Mouse (Mus musculus): ENCODE measurements around the gene Slc39a11. TPM values are rescaled to one million over a fixed set of nuclear protein-coding genes. Genes with fewer than 3 reads are reported as not detected.

The Slc39a11 gene
- polyA plus RNA-seq, 1 experiment from 2014 or later: 22.4 TPM

DNA sequence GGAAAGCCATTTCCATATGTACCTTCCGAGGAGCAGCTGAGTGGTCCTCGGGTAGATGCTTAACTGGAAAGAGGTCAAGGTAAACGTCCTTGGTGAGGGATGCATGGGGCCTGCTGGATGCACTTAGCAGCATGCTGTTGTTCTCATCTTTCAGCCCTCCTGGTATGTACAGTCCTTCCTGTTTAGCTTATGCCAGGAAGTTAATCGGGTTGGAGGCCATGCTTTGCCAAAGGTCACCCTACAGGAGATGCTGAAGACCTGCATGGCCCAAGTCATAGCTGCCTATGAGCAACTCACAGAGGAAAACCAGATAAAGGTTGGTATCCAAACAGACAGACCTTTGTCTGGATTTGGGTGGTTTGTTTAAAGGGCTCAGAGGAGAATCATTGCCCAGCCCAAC is 7.3 kb upstream of the Slc39a11 start:
- POLR2A ChIA-PET: no interaction called here
- TF ChIP-seq CTCF (IDR thresholded peaks at IDR 0.05): no peak
- DNase-seq (ENCODE audit: low read depth, low spot score) (no peak), ATAC-seq (no peak)
- H3K27me3 ChIP-seq: no peaks in the 10 kb centered on the region
- in situ Hi-C loops (cut with MboI; ENCODE audit: low pct_unique_long_range_greater_than_20kb): no loop called here
- CTCF ChIA-PET: interaction anchor here (1.0 to 1.2 kb wide), 3 partner anchors 22 to 46 kb away, joined by 3 read pairs; no protein-coding TSS in a partner anchor

DNA sequence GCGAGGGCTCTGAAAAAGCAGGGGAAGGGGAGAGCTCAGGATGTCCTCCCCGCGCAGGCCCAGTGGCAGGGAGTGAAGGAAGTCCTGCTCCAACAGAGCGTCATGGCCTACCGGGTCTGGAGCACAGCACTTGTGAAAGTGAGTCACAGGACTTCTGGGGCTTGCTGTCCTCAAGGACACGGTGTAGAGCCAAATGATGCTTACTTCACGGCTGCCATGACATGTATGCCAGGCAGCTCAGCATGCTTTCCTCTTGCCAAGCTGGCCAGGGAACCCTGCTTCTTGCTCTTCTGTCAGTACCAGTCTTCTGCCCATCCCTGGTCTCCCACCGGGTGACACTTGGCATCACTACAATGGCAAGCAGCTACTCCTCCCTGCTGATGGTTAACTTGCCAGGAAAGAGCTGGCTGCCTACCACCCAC is 6.6 kb upstream of the Slc39a11 start:
- DNase-seq (ENCODE audit: low read depth, low spot score): no peak

DNA sequence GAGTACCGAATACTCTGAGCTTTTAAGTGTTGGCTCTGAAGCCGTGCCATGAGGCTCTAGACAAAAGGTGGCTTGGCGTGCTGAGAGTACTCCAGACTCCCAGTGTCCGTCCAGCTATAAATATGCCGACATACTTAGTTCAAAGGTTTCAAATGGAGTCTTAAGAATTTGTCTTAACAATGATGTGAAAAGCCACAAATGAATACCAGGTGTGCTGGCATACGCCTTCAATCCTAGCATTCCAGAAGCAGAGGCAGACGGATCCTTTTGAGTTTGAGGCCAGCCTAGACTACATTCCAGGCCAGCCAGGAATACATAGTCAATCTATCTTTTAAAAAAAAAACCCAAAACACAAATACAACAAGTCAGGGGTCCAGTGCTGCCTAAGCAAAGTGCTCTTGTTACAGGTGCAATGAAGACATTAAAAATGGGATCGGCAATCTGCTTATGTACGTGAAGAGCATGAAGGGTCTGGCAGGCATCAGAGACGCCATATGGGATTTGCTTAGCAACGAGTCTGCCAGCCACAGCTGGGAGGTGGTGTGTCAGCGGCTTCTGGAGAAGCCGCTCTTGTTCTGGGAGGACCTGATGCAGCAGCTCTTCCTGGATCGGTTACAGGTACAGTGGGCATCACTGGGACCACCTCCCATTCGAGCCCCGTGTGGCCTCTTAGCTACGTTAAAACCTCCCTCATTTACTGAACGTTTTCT is 4.8 kb upstream of the Slc39a11 start:
- H3K27me3 ChIP-seq: no peaks in the 10 kb centered on the region
- ATAC-seq (no peak), DNase-seq (ENCODE audit: low read depth, low spot score) (no peak)
- TF ChIP-seq CTCF (IDR thresholded peaks at IDR 0.05): no peak
- ChIA-PET CTCF (interaction anchor here (0.9 to 3.1 kb wide), 4 partner anchors 10 to 358 kb away, joined by 3 to 10 read pairs (median 4); no protein-coding TSS in a partner anchor), POLR2A (interaction anchor here (0.9 kb wide), 1 partner anchor 30 kb away, joined by 3 read pairs; the partner anchor contains the start of genes D11Wsu47e and Fam104a)
- in situ Hi-C loops (cut with MboI; ENCODE audit: low pct_unique_long_range_greater_than_20kb): loop anchor here (5.0 kb wide), 1 partner anchor 158 kb away; no protein-coding TSS in a partner anchor

More for the DNA sequence above, 6.6 kb upstream of the Slc39a11 start:
- no peak for TF ChIP-seq CTCF (IDR thresholded peaks at IDR 0.05)
- no peaks in the 10 kb centered on the region for H3K27me3 ChIP-seq
- CTCF ChIA-PET: interaction anchor here (1.0 to 1.3 kb wide), 4 partner anchors 11 to 47 kb away, joined by 3 read pairs; no protein-coding TSS in a partner anchor
- peak; percentile 24 for ATAC-seq
- in situ Hi-C loops (cut with MboI; ENCODE audit: low pct_unique_long_range_greater_than_20kb): no loop called here
- POLR2A ChIA-PET: no interaction called here

DNA sequence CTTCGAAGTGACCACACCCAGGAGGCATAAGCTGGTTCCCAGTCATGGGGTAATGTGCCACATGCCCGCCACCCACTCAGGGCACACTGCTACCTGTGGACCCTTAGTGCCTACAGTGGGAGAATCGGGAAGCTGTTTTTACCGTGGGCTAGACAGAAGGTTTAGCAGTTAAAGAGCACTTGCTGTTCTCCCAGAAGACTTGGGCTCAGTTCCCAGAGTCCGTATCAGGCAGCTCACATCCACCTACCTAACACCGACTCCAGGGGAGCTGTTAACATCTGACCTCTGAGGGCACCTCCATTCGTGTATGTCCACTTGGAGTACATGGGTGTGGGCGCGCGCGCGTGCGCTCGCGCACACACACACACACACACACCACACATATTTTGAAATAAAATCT is 4.2 kb upstream of the Slc39a11 start:
- no peak for TF ChIP-seq CTCF (IDR thresholded peaks at IDR 0.05)
- no peaks in the 10 kb centered on the region for H3K27me3 ChIP-seq
- in situ Hi-C loops (cut with MboI; ENCODE audit: low pct_unique_long_range_greater_than_20kb): loop anchor here (5.0 kb wide), 1 partner anchor 158 kb away; no protein-coding TSS in a partner anchor
- DNase-seq (ENCODE audit: low read depth, low spot score): no peak
- ATAC-seq: no peak
- ChIA-PET CTCF (interaction anchor here (0.9 to 3.1 kb wide), 4 partner anchors 10 to 358 kb away, joined by 3 to 10 read pairs (median 4); no protein-coding TSS in a partner anchor), POLR2A (interaction anchor here (0.9 kb wide), 1 partner anchor 30 kb away, joined by 3 read pairs; the partner anchor contains the start of genes D11Wsu47e and Fam104a)

DNA sequence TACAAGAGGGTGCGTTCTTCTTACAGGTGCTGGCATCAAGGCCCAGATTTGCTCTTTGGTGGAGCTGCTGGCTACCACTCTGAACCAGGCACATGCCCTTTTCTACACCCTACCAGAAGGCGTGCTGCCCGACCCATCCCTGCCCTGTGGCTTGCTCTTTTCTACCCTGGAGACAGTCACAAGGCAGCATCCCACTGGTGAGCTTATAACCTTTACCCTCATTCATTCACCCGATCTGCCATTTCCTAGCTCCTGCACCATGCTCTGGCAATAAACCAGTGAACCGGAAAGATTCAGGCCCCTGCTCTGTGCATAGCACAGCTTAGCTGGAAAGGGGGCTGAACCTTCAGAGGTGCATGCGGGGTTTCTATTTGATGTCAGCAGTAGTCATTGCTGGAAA is 2.6 kb upstream of the Slc39a11 start:
- CTCF ChIA-PET: interaction anchor here (1.3 to 3.1 kb wide), 5 partner anchors 12 to 164 kb away, joined by 3 to 10 read pairs (median 4); no protein-coding TSS in a partner anchor
- in situ Hi-C loops (cut with MboI; ENCODE audit: low pct_unique_long_range_greater_than_20kb): loop anchor here (5.0 kb wide), 1 partner anchor 160 kb away; no protein-coding TSS in a partner anchor
- TF ChIP-seq CTCF (IDR thresholded peaks at IDR 0.05): no peak
- no peaks in the 10 kb centered on the region for H3K27me3 ChIP-seq
- DNase-seq (ENCODE audit: low read depth, low spot score) (no peak), ATAC-seq (no peak)
- POLR2A ChIA-PET: interaction anchor here (1.5 kb wide), 1 partner anchor 26 kb away, joined by 3 read pairs; no protein-coding TSS in a partner anchor

DNA sequence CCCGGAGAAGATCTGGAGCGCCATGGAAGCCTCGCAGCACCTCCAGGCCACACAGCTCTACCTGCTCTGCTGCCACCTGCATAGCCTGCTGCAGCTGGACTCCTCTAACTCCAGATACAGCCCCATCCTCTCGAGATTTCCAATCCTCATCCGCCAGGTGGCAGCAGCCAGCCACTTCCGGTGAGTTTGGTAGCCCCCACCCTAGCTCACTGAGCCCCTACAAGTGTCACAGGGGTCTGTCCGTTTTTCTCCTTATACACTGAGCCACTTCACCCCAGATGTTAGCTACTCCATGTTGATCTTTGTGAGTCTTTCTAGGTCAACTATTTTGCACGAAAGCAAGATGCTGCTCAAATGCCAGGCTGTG is 2.0 kb upstream of the Slc39a11 start:
- DNase-seq (ENCODE audit: low read depth, low spot score) (no peak), ATAC-seq (no peak)
- H3K27me3 ChIP-seq: no peaks in the 10 kb centered on the region
- in situ Hi-C loops (cut with MboI; ENCODE audit: low pct_unique_long_range_greater_than_20kb): loop anchor here (5.0 kb wide), 1 partner anchor 160 kb away; no protein-coding TSS in a partner anchor
- TF ChIP-seq CTCF (IDR thresholded peaks at IDR 0.05): peak; percentile 71
- ChIA-PET CTCF (interaction anchor here (1.0 to 3.1 kb wide), 8 partner anchors 8 to 478 kb away, joined by 3 to 10 read pairs (median 5); no protein-coding TSS in a partner anchor), POLR2A (interaction anchor here (0.6 to 1.5 kb wide), 2 partner anchors 14 to 26 kb away, joined by 3 to 4 read pairs; no protein-coding TSS in a partner anchor)

DNA sequence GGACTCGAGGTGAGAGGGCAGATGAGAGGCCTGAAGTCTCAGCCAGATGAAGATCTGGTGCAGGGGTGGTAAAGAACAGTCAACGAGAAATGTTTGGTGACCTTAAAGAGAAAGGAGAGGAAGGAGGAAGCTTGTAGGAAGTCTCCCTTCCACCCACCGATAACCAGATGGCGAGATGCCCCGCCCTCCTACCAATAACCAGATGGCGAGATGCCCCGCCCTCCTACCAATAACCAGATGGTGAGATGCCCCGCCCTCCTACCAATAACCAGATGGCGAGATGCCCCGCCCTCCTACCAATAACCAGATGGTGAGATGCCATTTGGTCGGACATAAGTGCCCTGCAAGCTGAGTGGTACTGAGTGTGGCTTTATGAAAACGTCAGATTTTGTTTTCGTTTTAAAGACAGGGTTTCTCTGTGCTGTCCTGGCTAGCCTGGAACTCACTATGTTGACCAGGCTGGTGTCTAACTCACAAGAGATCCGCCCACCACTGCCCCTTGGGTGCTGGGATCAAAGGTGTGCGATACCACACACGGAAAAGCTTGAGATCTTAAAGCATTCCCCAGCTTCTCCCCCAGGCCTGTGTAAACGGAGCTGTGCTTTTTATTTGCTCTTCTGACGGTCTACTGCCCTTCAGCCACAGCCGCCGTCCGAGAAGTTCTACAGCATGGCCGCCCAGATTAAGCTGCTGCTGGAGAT is 1.5 kb upstream of the Slc39a11 start:
- in situ Hi-C loops (cut with MboI; ENCODE audit: low pct_unique_long_range_greater_than_20kb): loop anchor here (5.0 kb wide), 1 partner anchor 161 kb away; no protein-coding TSS in a partner anchor
- ChIA-PET POLR2A (interaction anchor here (0.6 to 1.5 kb wide), 2 partner anchors 14 to 27 kb away, joined by 3 to 4 read pairs; no protein-coding TSS in a partner anchor), CTCF (interaction anchor here (1.0 to 3.1 kb wide), 8 partner anchors 9 to 477 kb away, joined by 3 to 10 read pairs (median 5); no protein-coding TSS in a partner anchor)
- no peaks in the 10 kb centered on the region for H3K27me3 ChIP-seq
- no peak for DNase-seq (ENCODE audit: low read depth, low spot score)
- no peak for ATAC-seq
- no peak for TF ChIP-seq CTCF (IDR thresholded peaks at IDR 0.05)

DNA sequence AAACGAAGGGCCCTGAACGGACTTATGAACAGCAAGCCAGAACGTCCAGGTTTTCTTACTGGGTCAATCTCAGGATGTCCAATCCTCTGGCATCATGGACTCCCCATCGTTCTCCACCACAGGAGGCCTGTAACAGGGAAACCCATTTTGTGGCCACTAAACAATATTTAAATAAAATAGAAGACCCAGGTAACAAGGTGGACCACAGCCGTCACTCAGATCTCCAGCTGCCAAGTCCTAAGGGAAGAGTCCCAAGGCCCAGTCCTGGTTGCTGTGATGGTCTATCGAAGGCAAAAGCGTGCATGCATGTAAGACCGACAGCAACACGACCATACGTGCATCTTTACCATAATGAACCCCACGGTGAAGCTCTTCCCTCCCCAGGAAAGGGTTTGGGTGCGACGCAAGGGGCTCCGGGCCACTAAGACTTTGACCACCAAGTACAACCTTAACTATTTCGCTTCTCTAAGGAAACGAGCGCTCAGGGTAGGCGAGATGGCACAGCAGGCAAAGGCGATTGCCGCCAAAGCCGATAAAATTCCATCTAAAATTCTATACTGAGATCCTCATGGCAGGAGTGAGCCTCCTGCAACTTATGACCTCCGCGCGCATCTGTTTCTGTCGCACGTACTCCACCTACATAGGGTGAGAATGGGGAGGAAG is 1.1 kb downstream of the Slc39a11 start, which contains the start of gene Cog1:
Gene Cog1, plus strand, starts transcription at position 480 of the 663 bp plus-strand sequence.
- in situ Hi-C loops (cut with MboI; ENCODE audit: low pct_unique_long_range_greater_than_20kb): loop anchor here (25.0 kb wide), 2 partner anchors 837 to 1487 kb away; no protein-coding TSS in a partner anchor
- no peak for DNase-seq (ENCODE audit: low read depth, low spot score)
- CTCF ChIA-PET: interaction anchor here (1.0 to 2.3 kb wide), 2 partner anchors 30 to 163 kb away, joined by 3 to 4 read pairs; no protein-coding TSS in a partner anchor
- POLR2A ChIA-PET: interaction anchor here (1.0 kb wide), 1 partner anchor 352 kb away, joined by 3 read pairs; no protein-coding TSS in a partner anchor
- ATAC-seq: no peak
- H3K27me3 ChIP-seq: no peaks in the 10 kb centered on the region
- TF ChIP-seq CTCF (IDR thresholded peaks at IDR 0.05): no peak

DNA sequence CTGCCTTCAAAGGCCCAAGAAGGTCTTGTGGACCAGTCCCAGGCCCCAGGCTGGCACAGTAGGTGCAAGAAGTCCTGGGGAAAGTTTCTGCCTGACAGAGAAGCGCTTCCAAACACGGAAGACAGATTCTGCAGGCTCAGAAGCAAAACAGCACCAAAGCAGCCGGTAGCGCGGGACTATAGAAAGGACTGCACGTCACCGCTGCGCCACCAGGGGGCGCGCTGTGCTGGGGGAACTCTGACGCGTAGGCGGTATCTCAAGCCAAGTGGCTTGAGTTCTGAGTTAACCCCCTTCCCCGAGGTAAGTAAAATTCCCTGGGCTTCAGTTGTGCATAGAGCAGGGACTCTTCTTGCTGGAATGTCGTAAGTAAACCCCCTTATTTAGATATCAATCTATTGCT is 1.7 kb downstream of the Slc39a11 start:
- ATAC-seq: peak; percentile 55
- POLR2A ChIA-PET: no interaction called here

More for the DNA sequence above, 1.7 kb downstream of the Slc39a11 start:
- in situ Hi-C loops (cut with MboI; ENCODE audit: low pct_unique_long_range_greater_than_20kb): loop anchor here (25.0 kb wide), 2 partner anchors 836 to 1486 kb away; no protein-coding TSS in a partner anchor
- no peaks in the 10 kb centered on the region for H3K27me3 ChIP-seq
- DNase-seq (ENCODE audit: low read depth, low spot score): no peak
- peak; percentile 93 for TF ChIP-seq CTCF (IDR thresholded peaks at IDR 0.05)
- CTCF ChIA-PET: interaction anchor here (1.8 kb wide), 1 partner anchor 163 kb away, joined by 10 read pairs; no protein-coding TSS in a partner anchor
